Mouse (Mus musculus): ENCODE results near the gene Lce1i.

DNA sequence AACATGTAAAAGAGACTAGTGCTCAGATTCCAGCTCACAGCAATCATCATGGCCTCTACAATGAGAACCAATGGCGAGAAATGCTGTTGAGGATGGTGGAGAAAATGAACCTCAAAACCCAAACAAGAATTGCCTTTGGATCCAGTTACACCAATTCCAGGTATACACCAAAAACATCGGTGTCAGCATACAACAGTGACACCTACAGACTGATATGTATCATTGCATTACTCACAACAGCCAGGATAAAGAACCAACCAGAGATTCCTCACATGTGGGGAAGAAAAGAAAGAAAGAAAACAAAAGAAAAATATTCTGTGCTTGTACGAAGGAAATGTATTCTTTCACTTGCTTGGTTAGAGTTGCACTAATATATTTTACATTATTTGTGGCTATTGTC is 7.1 kb downstream of the Lce1i start:
- TF ChIP-seq POLR2A (IDR thresholded peaks at IDR 0.05; ENCODE audit: borderline replicate concordance, extremely low read depth, insufficient read depth, insufficient read length, poor library complexity, severe bottlenecking) (no peak), CTCF (IDR thresholded peaks at IDR 0.05; ENCODE audit: borderline replicate concordance, extremely low read depth, insufficient read depth, insufficient read length) (peak; percentile 30; the same call in 1 of the 2 replicates)
